Comparison of ENCODE assay signal across 20 mouse cellular contexts in genomic region chr6:50814936-50815500, GRCm38 (mm10).
A peak's percentile ranks its signal among the peaks of the same experiment; 100 is the strongest.
DNase-seq lines count a peak whose midpoint lies in the region; ATAC-seq and TF ChIP-seq lines count a peak whose summit lies in the region.
"Had no signal": no experiment of that assay in that cellular context is flagged by ENCODE, and none has a peak within 500 bp of the region (broad histone marks: within the 10 kb centered on the region; RNA-seq: fewer than 3 reads in every experiment).

No protein-coding gene starts in this region.

- peak overlapping the region; percentile 47; the same call in 1 of the 2 replicates for H3K27ac ChIP-seq in midbrain, embryonic 10.5 days (replicated peaks)
- H3K27ac ChIP-seq in midbrain, postnatal 0 days (ENCODE audit: low read depth, low read length) = no peak overlapping the region
- peak overlapping the region; percentile 49 for H3K27ac ChIP-seq in embryonic facial prominence, embryonic 14.5 days (replicated peaks; ENCODE audit: low read depth, low read length)
- H3K27ac ChIP-seq in hindbrain, embryonic 14.5 days = peak overlapping the region; percentile 48
- peak overlapping the region; percentile 59 for H3K27ac ChIP-seq in midbrain, embryonic 15.5 days
- H3K27ac ChIP-seq: gastrocnemius, adult 2 months; heart, embryonic 10.5 days; limb, embryonic 15.5 days; liver, embryonic 15.5 days had no signal

- no peak overlapping the region for H3K9ac ChIP-seq in midbrain, postnatal 0 days (replicated peaks; ENCODE audit: low read length, poor library complexity, severe bottlenecking)
- no peak overlapping the region for H3K9ac ChIP-seq in embryonic facial prominence, embryonic 14.5 days (ENCODE audit: low read depth, low read length)
- H3K9ac ChIP-seq in hindbrain, embryonic 14.5 days = no peak overlapping the region
- no peak overlapping the region for H3K9ac ChIP-seq in midbrain, embryonic 15.5 days
- H3K9ac ChIP-seq: limb, embryonic 15.5 days; liver, embryonic 15.5 days had no signal

- peaks cover 80% of the 10 kb centered on the region for H3K4me1 ChIP-seq in midbrain, embryonic 10.5 days
- no peaks in the 10 kb centered on the region for H3K4me1 ChIP-seq in midbrain, postnatal 0 days (ENCODE audit: insufficient read depth, low read length)
- H3K4me1 ChIP-seq in embryonic facial prominence, embryonic 14.5 days (ENCODE audit: control insufficient read depth, insufficient read depth, low read length) = peaks cover 21% of the 10 kb centered on the region
- peaks cover 14% of the 10 kb centered on the region for H3K4me1 ChIP-seq in hindbrain, embryonic 14.5 days (replicated peaks; ENCODE audit: control insufficient read depth, insufficient read depth, low read length)
- peaks cover 21% of the 10 kb centered on the region for H3K4me1 ChIP-seq in midbrain, embryonic 15.5 days
- no peaks in the 10 kb centered on the region for H3K4me1 ChIP-seq in lung, adult 2 months (ENCODE audit: control insufficient read depth, insufficient read depth, low read length)
- H3K4me1 ChIP-seq: liver, embryonic 15.5 days had no signal

- ATAC-seq in midbrain, postnatal 0 days (ENCODE audit: low FRiP score) = no peak
- ATAC-seq in embryonic facial prominence, embryonic 14.5 days (ENCODE audit: low read depth) = peak; percentile 45; the same call in 1 of the 2 replicates
- peak; percentile 41; the same call in 1 of the 2 replicates for ATAC-seq in hindbrain, embryonic 14.5 days (ENCODE audit: low FRiP score)
- ATAC-seq in midbrain, embryonic 15.5 days (replicated peaks) = peak; percentile 70
- ATAC-seq: inflammation-experienced regulatory T-cells, adult 6 months; lung, postnatal 0 days had no signal

- no peak for DNase-seq in midbrain, embryonic 10.5 days (ENCODE audit: low spot score)
- no peak for DNase-seq in midbrain, postnatal 0 days (ENCODE audit: low spot score)
- peak; percentile 75 for DNase-seq in embryonic facial prominence, embryonic 14.5 days (ENCODE audit: low spot score)
- DNase-seq in hindbrain, embryonic 14.5 days (ENCODE audit: low spot score) = no peak
- no peak for DNase-seq in right cerebral cortex, adult 2 months (ENCODE audit: low spot score in 2 of 2)
- DNase-seq in cerebellum, postnatal 10 days = no peak
- no peak for DNase-seq in lung, adult 2 months
- DNase-seq: adrenal gland, postnatal 36 days; B cell, adult 2 months; cerebellum, adult 18-20 months; gastrocnemius, adult 2 months; kidney, adult 8-10 months; kidney, postnatal 25 days; thymus, postnatal 14 days had no signal

- peaks cover 26% of the 10 kb centered on the region for H3K27me3 ChIP-seq in midbrain, embryonic 10.5 days (ENCODE audit: low read depth, poor library complexity, severe bottlenecking)
- no peaks in the 10 kb centered on the region for H3K27me3 ChIP-seq in midbrain, postnatal 0 days (ENCODE audit: insufficient read depth, low read length)
- no peaks in the 10 kb centered on the region for H3K27me3 ChIP-seq in embryonic facial prominence, embryonic 14.5 days (replicated peaks; ENCODE audit: control insufficient read depth, insufficient read depth, low read length)
- H3K27me3 ChIP-seq in hindbrain, embryonic 14.5 days (ENCODE audit: control insufficient read depth, insufficient read depth, low read length) = no peaks in the 10 kb centered on the region
- H3K27me3 ChIP-seq in midbrain, embryonic 15.5 days (replicated peaks) = no peaks in the 10 kb centered on the region
- H3K27me3 ChIP-seq: liver, embryonic 15.5 days had no signal

- no peak overlapping the region for H3K4me3 ChIP-seq in midbrain, embryonic 10.5 days
- no peak overlapping the region for H3K4me3 ChIP-seq in midbrain, postnatal 0 days (ENCODE audit: low read depth, low read length)
- H3K4me3 ChIP-seq in embryonic facial prominence, embryonic 14.5 days (ENCODE audit: low read depth, low read length) = no peak overlapping the region
- no peak overlapping the region for H3K4me3 ChIP-seq in hindbrain, embryonic 14.5 days (replicated peaks; ENCODE audit: low read length)
- H3K4me3 ChIP-seq in midbrain, embryonic 15.5 days = no peak overlapping the region
- H3K4me3 ChIP-seq in lung, adult 2 months (replicated peaks; ENCODE audit: extremely low read depth, low read depth, low read length) = no peak overlapping the region
- H3K4me3 ChIP-seq: gastrocnemius, adult 2 months; heart, embryonic 10.5 days; limb, embryonic 15.5 days; liver, embryonic 15.5 days had no signal

- no peak for TF ChIP-seq CTCF in midbrain, postnatal 0 days (IDR thresholded peaks at IDR 0.05)
- TF ChIP-seq CTCF in lung, adult 2 months (IDR thresholded peaks at IDR 0.05; ENCODE audit: insufficient read depth, low read length) = no peak

- no peak for TF ChIP-seq POLR2A in lung, adult 2 months (IDR thresholded peaks at IDR 0.05; ENCODE audit: borderline replicate concordance, extremely low read depth, low read depth, low read length)

- no peaks in the 10 kb centered on the region for H3K36me3 ChIP-seq in midbrain, embryonic 10.5 days
- H3K36me3 ChIP-seq in midbrain, postnatal 0 days (ENCODE audit: insufficient read depth, low read length) = no peaks in the 10 kb centered on the region
- no peaks in the 10 kb centered on the region for H3K36me3 ChIP-seq in embryonic facial prominence, embryonic 14.5 days (ENCODE audit: control insufficient read depth, insufficient read depth, low read length)
- H3K36me3 ChIP-seq in hindbrain, embryonic 14.5 days (replicated peaks; ENCODE audit: control insufficient read depth, insufficient read depth) = no peaks in the 10 kb centered on the region
- H3K36me3 ChIP-seq in midbrain, embryonic 15.5 days (replicated peaks) = no peaks in the 10 kb centered on the region
- H3K36me3 ChIP-seq: heart, embryonic 10.5 days; limb, embryonic 15.5 days; liver, embryonic 15.5 days had no signal

- WGBS in midbrain, embryonic 10.5 days = 79% methylated on average over 10 of the region's 10 CpGs
- 21% methylated on average over 10 of the region's 10 CpGs for WGBS in midbrain, postnatal 0 days
- WGBS in embryonic facial prominence, embryonic 14.5 days = 41% methylated on average over 10 of the region's 10 CpGs
- WGBS in hindbrain, embryonic 14.5 days = 28% methylated on average over 10 of the region's 10 CpGs
- WGBS in midbrain, embryonic 15.5 days = 31% methylated on average over 10 of the region's 10 CpGs
- 79% methylated on average over 10 of the region's 10 CpGs for WGBS in lung, adult 2 months

- H3K4me2 ChIP-seq in midbrain, postnatal 0 days (ENCODE audit: low read depth, low read length, poor library complexity, severe bottlenecking) = no peak overlapping the region
- no peak overlapping the region for H3K4me2 ChIP-seq in embryonic facial prominence, embryonic 14.5 days (ENCODE audit: low read depth, low read length)
- no peak overlapping the region for H3K4me2 ChIP-seq in hindbrain, embryonic 14.5 days (replicated peaks)
- H3K4me2 ChIP-seq in midbrain, embryonic 15.5 days = no peak overlapping the region
- H3K4me2 ChIP-seq: limb, embryonic 15.5 days; liver, embryonic 15.5 days had no signal

- H3K9me3 ChIP-seq in midbrain, embryonic 10.5 days (replicated peaks) = no peaks in the 10 kb centered on the region
- no peaks in the 10 kb centered on the region for H3K9me3 ChIP-seq in midbrain, postnatal 0 days (ENCODE audit: low read length)
- no peaks in the 10 kb centered on the region for H3K9me3 ChIP-seq in embryonic facial prominence, embryonic 14.5 days (ENCODE audit: control insufficient read depth, low read length)
- no peaks in the 10 kb centered on the region for H3K9me3 ChIP-seq in hindbrain, embryonic 14.5 days (ENCODE audit: control insufficient read depth, low read length)
- H3K9me3 ChIP-seq in midbrain, embryonic 15.5 days = no peaks in the 10 kb centered on the region
- H3K9me3 ChIP-seq: heart, embryonic 10.5 days; limb, embryonic 15.5 days; liver, embryonic 15.5 days had no signal
